Mouse (Mus musculus) Patski (cell line): ENCODE data around the gene Hnf4a. TPM values are rescaled to one million over a fixed set of nuclear protein-coding genes. Genes with fewer than 3 reads are reported as not detected.
A peak's percentile ranks its signal among the peaks of the same experiment; 100 is the strongest.

Experiments used
- ATAC-seq: fragments of 100-300 bp; one replicate; pipeline ENCODE4 v1.8.0; 2021
- CTCF ChIA-PET: fragments of 350-600 bp; sonication (Branson Sonifier 250); formaldehyde crosslinking; loops from one replicate; lab custom pipeline; 2022; ENCODE audit warnings: inconsistent platforms; lab: Charles Lee
- POLR2A ChIA-PET: fragments of 350-600 bp; sonication (Branson Sonifier 250); formaldehyde crosslinking; loops from one replicate; lab custom pipeline; 2022; ENCODE audit warnings: antibody characterized with exemption, inconsistent platforms; lab: Charles Lee
- DNase-seq: peaks from one replicate; pipeline ENCODE4 v3.0.0-alpha.2; 2011; ENCODE audit warnings: low read depth, low spot score
- H3K27me3 ChIP-seq: fragments of 371-371 bp; one replicate; pipeline ENCODE4 v1.5.1; 2021
- CTCF ChIP-seq: fragments of 100-300 bp; IDR thresholded peaks from one replicate; pipeline ENCODE4 v1.5.1; 2021
- in situ Hi-C: fragments of 300-500 bp; cut with MboI; formaldehyde crosslinking; loops from 3 replicates; pipeline ENCODE4 v1.11.1; 2018; ENCODE audit warnings: low pct_unique_long_range_greater_than_20kb, mixed read lengths
- polyA plus RNA-seq: library from polyadenylated mRNA; unstranded; gene quantifications from one replicate; pipeline ENCODE4 v1.2.3, GENCODE M21; 2021

The Hnf4a gene
- polyA plus RNA-seq, 1 experiment from 2014 or later, result 0.19 TPM

DNA sequence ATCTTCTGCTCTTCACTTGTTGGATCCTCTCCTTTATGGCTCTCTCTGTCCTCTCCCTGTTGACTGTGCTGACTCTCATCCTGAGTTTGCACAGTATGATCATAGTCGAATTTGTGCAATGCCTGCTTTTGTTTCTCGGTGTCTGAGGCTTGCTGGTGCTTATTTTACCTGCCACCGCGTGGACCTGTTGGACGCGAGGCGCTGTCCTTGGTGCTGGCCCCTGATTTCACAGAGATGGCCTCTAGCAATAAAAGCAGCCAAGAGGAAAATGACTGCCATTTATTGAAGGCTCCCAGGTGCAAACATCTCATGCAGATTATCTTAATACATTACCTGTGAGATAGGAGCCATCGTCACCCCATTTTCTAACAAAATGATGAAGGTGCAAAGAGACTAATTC, 58.0 kb downstream of the Hnf4a start:
- TF ChIP-seq CTCF, result no peak
- no peak for ATAC-seq
- peaks cover 6% of the 10 kb centered on the region for H3K27me3 ChIP-seq
- in situ Hi-C loops, result no loop called here
- no peak for DNase-seq
- ChIA-PET POLR2A (no interaction called here), CTCF (no interaction called here)

- peaks cover 29% of the 10 kb centered on the region for H3K27me3 ChIP-seq
- no peak for DNase-seq
- in situ Hi-C loops, result no loop called here
- no peak for ATAC-seq
- ChIA-PET POLR2A (no interaction called here), CTCF (no interaction called here)
- no peak for TF ChIP-seq CTCF
These were observed 67.7 kb downstream of the Hnf4a start for GRCm38 (mm10) chr2:163574321-163574720.

- in situ Hi-C loops, result no loop called here
- peaks cover 29% of the 10 kb centered on the region for H3K27me3 ChIP-seq
- DNase-seq (no peak), ATAC-seq (no peak)
- no peak for TF ChIP-seq CTCF
- ChIA-PET CTCF (no interaction called here), POLR2A (no interaction called here)
These were observed 68.6 kb downstream of the Hnf4a start for GRCm38 (mm10) chr2:163575248-163575647.

DNA sequence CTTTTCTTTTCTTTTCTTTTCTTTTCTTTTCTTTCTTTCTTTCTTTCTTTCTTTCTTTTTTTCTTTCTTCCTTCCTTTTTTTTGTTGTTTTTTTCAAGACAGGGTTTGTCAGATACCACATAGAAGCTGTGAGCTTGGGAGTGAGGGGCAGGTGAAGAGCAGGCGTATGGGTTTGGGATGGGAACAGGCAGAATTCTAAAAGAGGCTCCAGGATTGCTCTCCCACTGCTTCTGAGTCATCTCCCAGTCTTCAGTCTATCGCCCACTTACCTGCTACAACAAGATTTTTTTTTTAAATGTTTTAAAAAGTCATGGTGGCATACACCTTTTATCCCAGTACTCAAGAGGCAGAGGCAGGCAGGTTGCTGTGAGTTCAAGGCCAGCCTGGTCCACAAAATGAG, 71.4 kb downstream of the Hnf4a start:
- POLR2A ChIA-PET, result no interaction called here
- CTCF ChIA-PET, result interaction anchor here (1.0 kb wide), 1 partner anchor 20 kb away, joined by 4 read pairs; no protein-coding TSS in a partner anchor
- in situ Hi-C loops, result no loop called here
- DNase-seq (no peak), ATAC-seq (no peak)
- H3K27me3 ChIP-seq, result peaks cover 6% of the 10 kb centered on the region
- no peak for TF ChIP-seq CTCF

- in situ Hi-C loops, result no loop called here
- no peaks in the 10 kb centered on the region for H3K27me3 ChIP-seq
- ChIA-PET CTCF (no interaction called here), POLR2A (interaction anchor here (0.6 kb wide), 2 partner anchors 32 to 257 kb away, joined by 3 read pairs; no protein-coding TSS in a partner anchor)
- DNase-seq (no peak), ATAC-seq (no peak)
- no peak for TF ChIP-seq CTCF
These were observed 73.7 kb downstream of the Hnf4a start for GRCm38 (mm10) chr2:163580069-163580945.

- in situ Hi-C loops, result no loop called here
- CTCF ChIA-PET, result interaction anchor here (2.3 kb wide), 1 partner anchor 15 kb away, joined by 5 read pairs; no protein-coding TSS in a partner anchor
- no peak for DNase-seq
- H3K27me3 ChIP-seq, result no peaks in the 10 kb centered on the region
- no peak for ATAC-seq
- TF ChIP-seq CTCF, result no peak
- POLR2A ChIA-PET, result no interaction called here
These were observed 76.8 kb downstream of the Hnf4a start for GRCm38 (mm10) chr2:163583226-163584087.

DNA sequence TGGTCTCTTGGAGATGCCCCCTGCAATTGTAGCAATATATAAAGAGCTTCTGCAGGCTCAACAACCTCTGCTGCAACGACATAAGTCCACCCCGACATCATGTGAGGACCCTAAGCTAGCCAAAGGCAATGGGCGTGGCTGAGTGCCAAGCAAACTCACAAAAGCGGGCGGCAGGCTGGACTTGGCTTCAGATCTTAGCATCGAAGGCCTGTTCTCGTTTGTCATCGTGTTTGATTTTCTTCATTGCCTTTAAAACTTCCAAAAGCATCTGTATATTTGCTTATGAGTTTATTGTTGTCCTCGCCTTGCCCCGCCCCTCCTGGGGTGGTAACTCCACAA, 77.4 kb downstream of the Hnf4a start:
- ATAC-seq, result no peak
- DNase-seq, result no peak
- ChIA-PET POLR2A (no interaction called here), CTCF (interaction anchor here (2.3 kb wide), 1 partner anchor 15 kb away, joined by 5 read pairs; no protein-coding TSS in a partner anchor)
- in situ Hi-C loops, result no loop called here
- no peak for TF ChIP-seq CTCF
- no peaks in the 10 kb centered on the region for H3K27me3 ChIP-seq

- H3K27me3 ChIP-seq, result no peaks in the 10 kb centered on the region
- in situ Hi-C loops, result no loop called here
- ATAC-seq (no peak), DNase-seq (no peak)
- ChIA-PET CTCF (interaction anchor here (0.9 to 2.3 kb wide), 4 partner anchors 11 to 114 kb away, joined by 4 to 8 read pairs (median 4); partner anchors contain the start of gene Fitm2), POLR2A (no interaction called here)
- peak; percentile 58 for TF ChIP-seq CTCF
These were observed 80.0 kb downstream of the Hnf4a start for GRCm38 (mm10) chr2:163586384-163587261.

DNA sequence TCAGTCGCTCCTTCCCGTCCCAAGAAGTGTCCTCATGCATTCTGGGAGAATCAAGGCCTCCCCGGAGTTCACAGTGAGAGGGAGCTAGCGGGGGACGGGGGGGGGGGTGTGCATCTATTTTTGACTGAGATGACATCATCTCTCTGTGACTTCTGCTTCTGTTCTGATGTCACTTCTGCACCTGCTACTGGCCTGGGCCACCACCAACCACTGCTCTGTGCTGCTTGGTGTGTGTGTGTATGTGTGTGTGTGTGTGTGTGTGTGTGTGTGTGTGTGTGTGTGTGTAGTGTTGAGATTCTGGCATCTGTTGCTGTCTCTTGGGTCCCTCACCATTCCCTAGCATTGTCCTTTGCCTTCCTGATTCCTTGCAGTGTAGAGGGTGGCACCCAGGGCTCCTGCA, 80.9 kb downstream of the Hnf4a start:
- ChIA-PET CTCF (no interaction called here), POLR2A (no interaction called here)
- peaks cover 4% of the 10 kb centered on the region for H3K27me3 ChIP-seq
- in situ Hi-C loops, result no loop called here
- no peak for TF ChIP-seq CTCF
- ATAC-seq (no peak), DNase-seq (no peak)

GRCm38 (mm10) chr2:163590211-163590610, 83.6 kb downstream of the Hnf4a start:
- H3K27me3 ChIP-seq, result peaks cover 4% of the 10 kb centered on the region
- ChIA-PET POLR2A (no interaction called here), CTCF (no interaction called here)
- in situ Hi-C loops, result loop anchor here (10.0 kb wide), 1 partner anchor 55 kb away; no protein-coding TSS in a partner anchor
- TF ChIP-seq CTCF, result no peak
- ATAC-seq (no peak), DNase-seq (no peak)
